Mouse (Mus musculus) heart, adult 2 months (tissue): ENCODE measurements around the gene Gm20890. TPM values are rescaled to one million over a fixed set of nuclear protein-coding genes. Genes with fewer than 3 reads are reported as not detected.
"Not testable (repeated sequence)": the region's sequence is repeated elsewhere in the genome, so short reads cannot be mapped to it uniquely, and the experiment has no call there.

Experiments
- DNase-seq, 2 experiments: peaks; one replicate each; pipeline ENCODE4 v3.0.0; 2021
- H3K27ac ChIP-seq: fragments of 200-600 bp; 2 replicates; pipeline ENCODE4 v1.8.1; 2022
- H3K27me3 ChIP-seq: fragments of 200-500 bp; 2 replicates; pipeline ENCODE4 v1.6.1; 2012; ENCODE audit warnings: mild to moderate bottlenecking, low read length, inconsistent platforms, mixed read lengths; ENCODE audit not compliant: control insufficient read depth, insufficient read depth
- H3K36me3 ChIP-seq: fragments of 200-500 bp; 2 replicates; pipeline ENCODE4 v1.6.1; 2012; ENCODE audit warnings: low read length, inconsistent platforms; ENCODE audit not compliant: control insufficient read depth, insufficient read depth
- H3K4me1 ChIP-seq: fragments of 200-500 bp; 2 replicates; pipeline ENCODE4 v1.6.1; 2011; ENCODE audit warnings: low read length; ENCODE audit not compliant: control insufficient read depth, insufficient read depth
- H3K4me3 ChIP-seq: fragments of 200-600 bp; 2 replicates; pipeline ENCODE4 v1.8.1; 2022
- H3K79me2 ChIP-seq: fragments of 200-500 bp; replicated peaks from 2 replicates; pipeline ENCODE4 v1.6.1; 2012; ENCODE audit warnings: mild to moderate bottlenecking, inconsistent platforms, low read length, moderate library complexity, mixed read lengths; ENCODE audit not compliant: control insufficient read depth, insufficient read depth
- H3K9ac ChIP-seq: fragments of 200-500 bp; 2 replicates; pipeline ENCODE4 v1.6.1; 2012; ENCODE audit warnings: low read depth, mild to moderate bottlenecking, control low read depth, inconsistent platforms, low read length, mixed read lengths
- WGBS: fragments of 180-500 bp; shearing (Covaris S2); methylation state at CpG from one replicate; pipeline ENCODE4 v1.1.7; 2018; 5-methylcytosine and 5-hydroxymethylcytosine counted together
- intact Hi-C: fragments of 180-260 bp; cut with DNase I; formaldehyde crosslinking; loops from one replicate; pipeline ENCODE4 v1.15.1; 2025
- long read RNA-seq: library from polyadenylated mRNA; stranded (forward); transcript quantifications from one replicate; pipeline ENCODE4 v2.0.0, GENCODE M21; 2021
- polyA plus RNA-seq: library from polyadenylated mRNA; depleted of rRNA; stranded (reverse); fragments of >200 nt; gene quantifications from 2 replicates; pipeline ENCODE4 v1.2.3, GENCODE M21; 2012; rRNA removed
- total RNA-seq, 2 experiments: library from RNA; stranded (reverse); gene quantifications; 2 replicates each; pipeline ENCODE4 v1.2.3; 2021

Gm20890 gene
- total RNA-seq (not detected), polyA plus RNA-seq (not detected in 2 replicates)
- long read RNA-seq, result 0 reads

GRCm38 (mm10) chrY:26776699-26777098, at the start of gene Gm20890:
Gene Gm20890 (minus strand): TSS chrY:26776799.
- DNase-seq, H3K36me3 ChIP-seq, H3K27me3 ChIP-seq, H3K4me3 ChIP-seq, intact Hi-C loops, H3K79me2 ChIP-seq, H3K27ac ChIP-seq, H3K4me1 ChIP-seq, H3K9ac ChIP-seq: not testable (repeated sequence)
- WGBS, result no CpG with 5 or more reads among the region's 5 CpGs
